Mouse (Mus musculus): ENCODE results near the gene Lrpap1.

Gene Lrpap1

DNA sequence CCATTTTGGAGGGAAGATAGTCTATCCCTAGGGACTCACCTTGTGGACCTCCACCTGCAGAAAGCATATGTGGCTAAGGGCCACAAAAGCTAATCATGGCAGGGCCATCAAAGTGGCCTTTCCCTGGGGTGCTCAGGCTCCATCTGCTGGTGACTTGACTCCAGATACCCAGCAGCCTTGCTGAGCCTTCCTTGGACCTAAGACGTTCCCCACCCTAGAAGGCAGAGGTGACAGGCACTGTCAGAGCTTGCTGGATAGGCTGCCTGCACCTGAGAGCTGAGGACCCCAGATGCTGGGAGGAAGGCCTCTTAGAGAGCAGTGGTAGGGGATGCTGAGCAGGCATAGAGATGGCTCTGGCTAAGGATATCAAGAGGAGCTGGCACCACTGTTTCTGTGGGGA is 25.7 kb upstream of the Lrpap1 start:
- in situ Hi-C loops (cut with MboI; ENCODE audit: low pct_unique_long_range_greater_than_20kb in 1 of 2, low sequenced_read_pairs in 2 of 2, unreplicated experiment in 1 of 2), result no loop called here

DNA sequence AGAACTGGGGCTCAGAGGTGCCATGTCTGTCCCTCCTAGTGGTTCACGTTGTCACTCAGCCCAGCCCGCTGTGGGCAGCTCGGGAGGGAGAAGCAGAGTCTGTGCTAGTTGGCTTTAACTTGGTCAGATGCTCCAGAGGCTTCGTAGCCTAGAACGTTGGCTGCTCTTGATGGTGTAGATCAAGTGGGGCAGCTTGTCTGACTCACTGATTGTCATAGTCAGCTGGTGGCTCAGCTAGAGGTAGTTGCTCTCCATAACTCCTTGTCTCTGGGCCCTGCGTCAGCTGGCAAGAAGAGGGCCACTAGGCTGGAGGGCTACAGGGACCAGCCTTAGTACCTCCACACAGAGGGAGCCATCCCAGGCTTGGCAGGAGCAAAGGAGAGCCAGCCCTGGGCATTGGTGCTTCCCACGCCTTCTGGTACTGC is 24.2 kb upstream of the Lrpap1 start:
- in situ Hi-C loops (cut with MboI; ENCODE audit: low pct_unique_long_range_greater_than_20kb in 1 of 2, low sequenced_read_pairs in 2 of 2, unreplicated experiment in 1 of 2), result no loop called here

DNA sequence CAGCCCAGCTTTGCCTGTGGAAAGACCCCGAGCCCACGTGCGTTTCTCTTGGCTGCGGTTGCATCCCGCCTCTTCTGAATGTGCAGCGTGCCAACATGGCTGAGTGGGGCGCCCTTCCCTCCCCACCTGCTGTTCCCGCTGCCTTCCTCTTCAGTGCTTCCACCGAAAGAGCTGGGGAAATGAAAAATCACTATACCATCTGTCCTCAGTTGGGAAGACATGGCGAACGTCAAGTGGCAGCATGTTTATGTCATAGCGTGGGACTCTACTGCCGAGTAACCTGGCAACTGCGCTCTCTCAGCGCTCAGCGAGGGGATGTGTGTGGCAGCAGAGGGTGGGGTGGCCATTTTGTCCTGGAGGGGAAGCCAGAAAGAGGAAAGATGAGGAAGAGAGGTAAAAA is 23.6 kb upstream of the Lrpap1 start:
- in situ Hi-C loops (cut with MboI; ENCODE audit: low pct_unique_long_range_greater_than_20kb in 1 of 2, low sequenced_read_pairs in 2 of 2, unreplicated experiment in 1 of 2), result no loop called here

DNA sequence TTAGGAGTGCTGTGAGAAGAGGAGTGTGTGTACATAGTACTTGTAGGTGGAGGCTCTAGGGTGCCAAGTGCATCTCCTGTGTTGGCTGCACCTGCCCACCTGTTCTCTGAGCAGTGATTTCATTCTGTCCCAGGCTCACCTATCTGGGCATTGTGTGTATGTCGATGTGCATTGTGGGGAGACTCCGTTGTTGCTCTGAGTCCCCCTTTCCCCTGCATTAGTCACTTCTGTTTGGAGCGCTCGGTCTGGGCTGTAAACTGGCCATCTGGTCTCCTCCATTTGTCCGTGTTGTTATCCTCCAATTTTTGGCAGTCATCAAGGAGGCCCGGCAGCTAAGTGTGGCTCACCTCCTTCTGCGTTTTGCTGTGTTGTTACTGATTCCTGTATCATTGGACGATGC is 14.5 kb upstream of the Lrpap1 start:
- in situ Hi-C loops (cut with MboI; ENCODE audit: low pct_unique_long_range_greater_than_20kb in 1 of 2, low sequenced_read_pairs in 2 of 2, unreplicated experiment in 1 of 2), result no loop called here

DNA sequence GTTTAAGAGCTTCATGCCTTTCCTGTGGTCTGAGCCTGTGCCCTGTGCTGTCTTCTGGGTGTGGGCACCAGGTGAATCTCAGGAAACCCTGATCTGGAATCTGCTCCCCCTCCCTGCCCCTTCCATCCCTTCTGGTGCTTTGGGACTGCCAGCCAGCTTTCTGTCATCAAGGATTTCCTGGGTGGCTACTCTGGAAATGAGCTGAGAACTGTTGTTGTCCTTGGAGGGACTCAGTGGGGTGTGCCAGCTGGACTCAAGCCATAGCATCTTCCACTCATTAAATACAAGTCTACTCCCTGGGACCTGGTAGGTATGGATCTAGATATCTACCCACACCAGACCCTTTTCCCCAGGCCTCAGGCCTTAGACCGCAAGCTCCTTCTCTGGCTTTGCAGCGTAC is 12.9 kb upstream of the Lrpap1 start:
- in situ Hi-C loops (cut with MboI; ENCODE audit: low pct_unique_long_range_greater_than_20kb in 1 of 2, low sequenced_read_pairs in 2 of 2, unreplicated experiment in 1 of 2), result no loop called here

DNA sequence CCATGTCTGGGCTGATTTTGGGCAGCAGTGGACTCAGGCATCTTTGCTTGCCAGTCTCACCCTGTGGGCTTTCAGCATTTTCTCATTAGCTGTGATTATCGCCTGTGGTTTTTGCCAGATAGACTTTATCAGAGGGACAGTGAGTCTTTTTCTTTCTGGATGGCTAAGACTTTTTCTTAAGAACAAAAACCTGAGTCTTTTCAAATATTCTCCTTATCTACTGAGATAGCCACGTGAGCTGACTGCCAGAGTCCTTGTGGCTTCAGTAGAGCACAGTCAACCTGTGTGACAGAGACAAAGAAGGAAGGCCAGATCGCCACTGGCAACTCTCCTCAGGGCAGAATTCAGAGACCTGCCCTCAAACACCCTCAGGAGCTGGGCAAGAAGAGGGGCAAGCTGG is 12.1 kb upstream of the Lrpap1 start:
- in situ Hi-C loops (cut with MboI; ENCODE audit: low pct_unique_long_range_greater_than_20kb in 1 of 2, low sequenced_read_pairs in 2 of 2, unreplicated experiment in 1 of 2), result no loop called here

DNA sequence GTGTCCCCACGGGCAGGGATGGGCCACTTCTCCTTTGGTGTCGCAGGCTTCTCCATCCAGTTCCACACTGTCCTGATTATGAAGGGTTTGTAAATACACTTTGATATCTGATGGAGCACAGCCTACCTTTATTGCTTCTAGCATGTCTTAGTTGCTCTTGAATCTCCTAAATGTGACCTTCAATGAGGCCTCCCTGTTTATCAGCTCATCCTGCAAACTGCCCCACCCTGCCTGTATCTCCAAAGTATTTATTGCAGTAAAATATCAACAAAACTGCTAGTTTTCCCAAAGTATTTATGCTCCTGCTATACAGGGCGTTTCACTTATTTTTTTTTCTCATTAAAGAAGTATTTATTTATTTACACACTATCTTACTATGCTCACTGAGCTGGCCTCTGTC is 10.4 kb upstream of the Lrpap1 start:
- in situ Hi-C loops (cut with MboI; ENCODE audit: low pct_unique_long_range_greater_than_20kb in 1 of 2, low sequenced_read_pairs in 2 of 2, unreplicated experiment in 1 of 2), result no loop called here

DNA sequence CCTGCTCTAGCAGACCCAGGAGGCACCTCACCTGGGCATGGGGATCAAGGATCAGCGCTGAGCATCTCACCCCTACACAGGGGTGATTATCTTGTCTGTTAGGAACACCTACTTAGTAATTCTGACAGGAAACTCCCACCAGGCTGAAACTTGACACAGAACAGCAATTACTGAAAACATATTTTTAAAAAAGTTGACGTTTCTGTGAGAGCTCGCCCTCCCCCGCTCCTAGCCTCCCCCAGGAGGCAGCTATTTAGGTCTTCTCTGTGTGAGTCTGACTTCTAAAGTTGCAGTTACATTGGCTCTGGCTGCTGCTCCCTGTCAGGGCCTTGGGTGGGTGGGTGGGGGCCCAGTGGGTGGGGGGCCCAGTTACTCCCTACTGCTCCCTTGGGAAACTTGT is 6.9 kb upstream of the Lrpap1 start:
- in situ Hi-C loops (cut with MboI; ENCODE audit: low pct_unique_long_range_greater_than_20kb in 1 of 2, low sequenced_read_pairs in 2 of 2, unreplicated experiment in 1 of 2), result no loop called here

DNA sequence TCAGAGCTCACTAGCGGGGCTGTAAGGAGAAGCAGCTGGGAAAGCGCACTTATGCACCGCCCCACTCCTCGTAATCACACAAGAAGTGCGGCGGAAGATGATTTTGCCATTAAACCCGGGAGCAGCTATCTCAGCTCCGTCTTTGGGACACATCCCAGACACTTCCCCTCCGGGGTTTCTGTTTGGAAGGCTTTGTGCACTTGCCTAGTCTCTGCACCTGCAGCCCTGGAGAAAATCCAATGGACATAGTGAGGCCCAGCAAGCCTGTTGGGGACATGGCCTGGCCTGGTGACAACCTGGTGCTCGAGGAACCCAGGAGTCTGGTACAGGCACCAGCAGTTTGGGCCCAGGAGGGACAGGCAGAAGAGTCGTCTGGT is 344 bp upstream of the Lrpap1 start:
- in situ Hi-C loops (cut with MboI; ENCODE audit: low pct_unique_long_range_greater_than_20kb in 1 of 2, low sequenced_read_pairs in 2 of 2, unreplicated experiment in 1 of 2), result no loop called here

DNA sequence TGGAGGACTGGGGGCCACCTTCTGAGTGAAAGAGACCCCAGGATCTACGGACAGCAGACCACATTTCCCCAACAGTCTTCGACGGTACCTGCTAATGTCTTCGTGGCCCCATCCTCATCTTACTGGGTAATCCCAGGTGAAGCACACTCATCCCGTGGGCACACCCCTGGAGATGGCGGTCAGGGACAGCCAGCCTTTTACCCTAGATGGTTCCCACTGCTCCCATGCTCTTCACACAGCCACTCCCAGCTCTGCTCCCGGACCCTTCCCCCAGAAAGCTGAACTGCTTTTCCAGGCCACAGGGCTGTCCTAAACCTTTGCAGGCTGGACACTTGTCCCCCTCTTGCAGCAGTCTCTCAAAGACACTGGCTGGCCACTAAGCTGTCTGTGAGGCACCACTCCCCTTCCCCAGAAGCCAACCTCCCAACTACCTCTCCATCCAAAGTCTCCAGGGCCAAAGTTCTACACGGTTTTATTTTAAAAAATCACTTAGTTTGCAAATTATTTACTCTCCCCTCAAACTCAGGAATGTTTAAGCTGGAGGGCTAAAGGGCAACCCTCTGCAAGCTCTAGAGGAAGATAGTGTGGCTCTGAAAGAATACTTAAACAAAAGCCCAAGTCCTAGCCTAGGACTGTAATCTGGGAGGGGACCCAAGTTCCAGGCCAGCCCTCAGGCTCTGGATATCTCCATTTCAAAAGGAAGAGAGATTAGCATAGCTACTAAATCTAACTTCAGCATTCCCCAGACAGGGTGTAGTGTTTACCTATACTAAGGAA is 1.2 kb downstream of the Lrpap1 start:
- in situ Hi-C loops (cut with MboI; ENCODE audit: low pct_unique_long_range_greater_than_20kb in 1 of 2, low sequenced_read_pairs in 2 of 2, unreplicated experiment in 1 of 2), result no loop called here

DNA sequence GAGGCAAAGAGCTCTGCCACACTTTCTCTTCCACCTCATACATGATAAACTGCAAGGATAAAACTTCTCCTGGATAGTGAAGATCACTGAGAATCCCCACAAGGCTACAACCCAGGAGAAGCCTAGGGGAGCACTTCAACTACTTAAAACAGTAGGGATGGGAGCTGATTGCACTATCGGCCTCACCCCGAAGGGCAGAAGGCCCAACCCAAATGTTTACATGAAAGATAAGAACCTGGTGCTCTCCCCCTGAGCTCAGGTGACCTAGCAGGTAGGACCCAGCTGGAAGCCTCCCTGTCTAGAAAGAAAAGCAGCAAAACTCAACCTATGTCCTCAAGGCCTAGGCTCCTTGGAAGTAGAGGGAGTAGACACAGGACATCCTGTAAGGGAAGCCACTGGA is 2.0 kb downstream of the Lrpap1 start:
- in situ Hi-C loops (cut with MboI; ENCODE audit: low pct_unique_long_range_greater_than_20kb in 1 of 2, low sequenced_read_pairs in 2 of 2, unreplicated experiment in 1 of 2), result no loop called here

DNA sequence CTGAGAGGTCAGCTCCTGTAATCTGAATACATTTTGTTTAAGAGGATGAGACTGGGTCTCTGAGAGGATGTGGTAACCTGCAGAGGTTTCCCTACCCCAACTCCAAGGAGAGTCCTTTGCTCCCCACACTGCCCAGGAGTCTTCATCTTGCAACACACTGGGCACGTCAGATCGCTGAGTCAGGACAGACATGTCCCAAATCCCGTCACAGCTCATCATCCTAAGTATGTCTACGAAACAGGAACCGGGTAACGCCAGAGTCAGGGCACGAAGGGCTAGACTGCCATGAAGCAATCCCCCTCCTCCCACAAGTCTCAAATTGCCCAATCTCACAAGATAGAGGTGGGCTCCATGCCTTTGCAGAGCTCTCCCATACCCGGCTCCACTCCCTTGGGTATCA is 2.5 kb downstream of the Lrpap1 start:
- in situ Hi-C loops (cut with MboI; ENCODE audit: low pct_unique_long_range_greater_than_20kb in 1 of 2, low sequenced_read_pairs in 2 of 2, unreplicated experiment in 1 of 2), result no loop called here

DNA sequence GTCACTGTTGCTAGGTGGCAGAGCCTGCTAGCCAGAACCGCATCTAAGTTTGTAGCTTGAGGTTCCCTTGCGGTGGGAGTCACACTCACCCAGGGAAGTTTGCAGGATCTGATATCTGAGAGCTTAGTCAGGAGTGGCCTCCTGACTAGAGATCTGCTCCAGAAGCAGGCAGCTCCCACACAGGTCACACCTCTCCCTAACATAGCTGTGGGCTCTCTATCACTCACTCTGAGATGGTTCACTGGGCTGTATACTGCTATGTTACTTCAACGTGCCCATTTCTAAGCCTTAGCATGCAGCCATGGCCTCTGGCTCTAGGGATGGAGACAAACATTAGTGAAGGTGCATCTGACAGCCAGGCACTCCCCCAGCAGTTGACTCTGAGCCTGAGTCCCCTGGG is 13.9 kb downstream of the Lrpap1 start:
- in situ Hi-C loops (cut with MboI; ENCODE audit: low pct_unique_long_range_greater_than_20kb in 1 of 2, low sequenced_read_pairs in 2 of 2, unreplicated experiment in 1 of 2), result no loop called here

DNA sequence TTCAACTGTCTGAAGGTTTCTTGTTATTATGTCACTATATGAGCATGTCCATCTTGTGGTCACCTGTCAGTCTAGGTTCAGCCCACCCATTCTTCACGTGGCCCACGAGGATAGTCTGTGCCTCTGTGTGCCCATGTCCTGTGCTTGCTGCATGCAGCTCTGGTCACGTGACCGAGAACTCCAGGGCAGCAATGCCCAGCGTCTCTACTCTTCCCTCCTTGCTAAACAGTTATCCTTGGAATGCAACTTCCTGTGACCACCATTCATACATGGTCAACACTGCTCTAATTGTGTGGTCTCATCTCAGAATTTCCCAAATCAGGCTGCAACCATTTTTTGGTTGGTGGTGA is 16.0 kb downstream of the Lrpap1 start:
- in situ Hi-C loops (cut with MboI; ENCODE audit: low pct_unique_long_range_greater_than_20kb in 1 of 2, low sequenced_read_pairs in 2 of 2, unreplicated experiment in 1 of 2), result no loop called here

DNA sequence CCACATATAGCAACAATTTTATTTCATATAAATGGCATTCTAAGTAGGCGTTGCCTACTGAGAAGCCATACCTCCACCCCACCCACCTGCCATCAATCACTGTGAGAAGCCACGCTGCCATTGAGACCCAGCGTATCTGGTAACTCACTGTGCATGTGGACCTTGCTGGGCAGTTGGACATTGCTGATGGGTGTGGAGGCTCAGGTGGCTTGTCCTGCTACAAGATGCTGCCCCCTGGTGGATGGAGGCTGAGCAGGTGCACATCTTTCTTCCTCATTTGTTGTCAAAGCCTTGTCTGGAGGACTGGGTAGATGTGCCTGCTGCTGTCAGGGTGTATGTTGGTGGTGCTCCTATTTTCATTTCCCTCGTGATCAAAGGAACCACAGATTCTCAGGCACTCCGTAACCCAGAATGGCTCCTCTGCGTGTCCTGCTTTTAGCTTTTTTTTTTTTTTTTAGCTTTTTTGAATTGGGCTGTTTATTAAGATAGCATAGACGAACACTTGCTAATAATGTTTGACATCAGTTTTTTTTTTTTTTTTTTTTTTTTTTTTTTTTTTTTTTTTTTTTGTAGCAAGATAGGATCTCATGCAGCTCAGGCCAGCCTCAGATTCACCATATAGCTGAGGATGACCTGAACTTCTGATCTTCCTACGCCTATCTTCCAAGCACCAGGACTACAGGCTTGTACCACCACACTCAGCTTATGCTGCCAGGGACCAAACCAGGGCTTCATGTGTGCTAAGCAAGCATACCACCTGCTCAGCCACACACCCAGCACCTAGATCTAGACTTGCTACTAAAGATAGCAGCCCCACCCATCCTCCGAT is 16.6 kb downstream of the Lrpap1 start:
- in situ Hi-C loops (cut with MboI; ENCODE audit: low pct_unique_long_range_greater_than_20kb in 1 of 2, low sequenced_read_pairs in 2 of 2, unreplicated experiment in 1 of 2), result no loop called here

DNA sequence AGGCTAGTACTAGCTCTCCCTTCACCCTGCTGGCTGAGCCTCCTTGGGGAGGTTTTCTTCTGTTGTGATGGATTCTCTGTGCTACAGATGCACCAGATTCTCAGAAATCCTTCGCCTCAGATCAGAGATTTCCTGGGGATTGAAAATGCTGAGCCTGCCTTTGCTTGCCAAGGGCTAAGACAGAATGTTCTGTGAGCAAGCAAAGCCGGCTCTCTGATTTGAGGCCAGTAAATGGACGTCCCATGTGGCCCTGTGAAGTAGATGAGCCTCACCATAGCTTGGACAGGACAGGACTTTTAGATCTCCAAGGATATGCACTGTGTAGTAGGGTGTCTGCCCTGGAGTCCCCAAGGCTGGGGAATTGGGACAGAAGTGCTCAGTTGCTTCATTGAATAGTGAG is 20.7 kb downstream of the Lrpap1 start:
- in situ Hi-C loops (cut with MboI; ENCODE audit: low pct_unique_long_range_greater_than_20kb in 1 of 2, low sequenced_read_pairs in 2 of 2, unreplicated experiment in 1 of 2), result no loop called here

DNA sequence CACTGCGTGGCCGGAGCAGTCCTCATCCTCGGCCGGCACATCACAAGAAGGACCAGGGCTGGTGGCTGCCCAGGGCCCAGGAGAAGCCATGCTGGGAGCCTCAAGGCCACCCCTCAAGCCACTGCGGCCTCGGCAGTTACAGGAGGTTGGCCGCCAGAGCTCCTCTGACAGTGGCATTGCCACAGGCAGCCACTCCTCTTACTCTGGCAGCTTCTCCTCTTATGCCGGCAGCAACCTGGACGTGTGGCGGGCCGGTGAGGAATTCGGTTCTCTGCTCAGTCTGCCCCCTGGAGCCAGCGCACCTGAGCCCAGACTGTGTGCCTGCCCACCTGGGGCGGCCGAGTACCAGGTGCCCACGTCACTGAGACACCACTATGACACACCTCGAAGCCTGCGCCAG is 26.5 kb downstream of the Lrpap1 start:
- in situ Hi-C loops (cut with MboI; ENCODE audit: low pct_unique_long_range_greater_than_20kb in 1 of 2, low sequenced_read_pairs in 2 of 2, unreplicated experiment in 1 of 2), result no loop called here

DNA sequence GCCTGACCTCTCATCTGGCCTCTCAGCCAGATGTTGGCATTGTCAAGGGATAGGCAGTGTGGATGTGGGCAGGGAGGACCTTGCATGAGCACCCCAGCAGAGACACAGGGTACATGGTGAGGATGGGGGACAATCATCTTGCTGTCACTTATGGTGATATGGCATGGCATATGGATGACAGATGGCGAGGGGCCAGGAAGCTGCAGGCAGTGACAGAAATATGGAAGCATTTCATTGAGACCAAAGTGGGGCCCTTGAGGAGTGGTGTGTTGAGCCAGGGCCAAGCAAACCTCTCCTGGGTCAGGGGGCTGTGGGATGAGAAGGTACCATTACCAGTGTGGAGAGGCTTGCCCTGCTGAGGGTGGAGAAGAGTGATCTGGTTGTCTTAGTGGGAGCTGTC is 29.2 kb downstream of the Lrpap1 start:
- in situ Hi-C loops (cut with MboI; ENCODE audit: low pct_unique_long_range_greater_than_20kb in 1 of 2, low sequenced_read_pairs in 2 of 2, unreplicated experiment in 1 of 2), result no loop called here

DNA sequence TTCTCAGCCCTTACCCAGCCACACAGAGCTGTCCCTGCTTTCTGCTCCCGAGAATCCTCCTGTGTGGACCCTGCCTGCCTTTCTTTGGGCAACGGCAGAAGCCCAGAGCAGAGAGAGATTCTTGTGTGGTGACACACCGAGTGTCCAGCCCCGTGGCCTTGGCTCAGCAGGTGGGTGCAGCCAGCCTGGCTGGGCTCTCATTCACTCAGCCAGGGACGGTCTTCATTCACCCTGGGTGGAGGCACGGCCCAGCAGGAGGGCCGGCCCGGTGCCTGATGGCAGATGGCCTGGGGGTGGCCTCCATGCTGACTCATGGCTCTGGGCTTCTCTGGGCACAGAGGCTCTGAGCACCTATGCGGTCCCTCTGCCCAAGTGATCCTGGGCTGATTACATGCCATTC is 31.6 kb downstream of the Lrpap1 start:
- in situ Hi-C loops (cut with MboI; ENCODE audit: low pct_unique_long_range_greater_than_20kb in 1 of 2, low sequenced_read_pairs in 2 of 2, unreplicated experiment in 1 of 2), result no loop called here

DNA sequence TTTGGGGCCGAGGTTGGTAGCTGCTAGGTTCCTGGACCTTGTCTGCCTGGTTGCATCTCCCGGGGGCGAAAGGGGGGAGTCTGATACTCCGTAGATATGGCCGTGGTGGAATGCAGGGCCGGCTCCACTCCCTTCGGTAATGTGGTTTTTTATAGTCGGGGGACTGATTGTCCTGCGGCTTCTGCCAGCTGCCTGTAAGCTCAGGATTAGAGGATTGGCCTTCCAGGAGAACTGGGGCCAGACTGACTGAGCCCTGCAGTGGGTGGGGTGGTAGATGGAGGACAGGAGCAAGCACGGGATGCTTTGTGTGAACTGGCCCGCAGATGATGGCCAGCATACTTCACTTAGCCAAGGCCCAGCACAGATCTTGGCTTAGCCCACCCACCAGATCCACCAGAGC is 32.3 kb downstream of the Lrpap1 start:
- in situ Hi-C loops (cut with MboI; ENCODE audit: low pct_unique_long_range_greater_than_20kb in 1 of 2, low sequenced_read_pairs in 2 of 2, unreplicated experiment in 1 of 2), result no loop called here
